Mouse (Mus musculus): ENCODE results near the gene D1Pas1.

- no peak for TF ChIP-seq TAL1 (conservative IDR thresholded peaks at IDR 0.05; ENCODE audit: low read depth, low read length)
- no peak for TF ChIP-seq CTCF (IDR thresholded peaks at IDR 0.05; ENCODE audit: low read depth, low read length)
- no peak for TF ChIP-seq GATA1 (IDR thresholded peaks at IDR 0.05; ENCODE audit: borderline replicate concordance, low read length)
- no peak for TF ChIP-seq GATA2 (IDR thresholded peaks at IDR 0.05; ENCODE audit: borderline replicate concordance, low read depth, low read length)
These were observed 36.9 kb upstream of the D1Pas1 start for GRCm38 (mm10) chr1:186930160-186930887.

Measured in G1E (cell line).